Mouse (Mus musculus) heart, postnatal 0 days (tissue): ENCODE results near the gene Wwox. TPM values are rescaled to one million over a fixed set of nuclear protein-coding genes. Genes with fewer than 3 reads are reported as not detected.

ENCODE experiments used
- ATAC-seq: fragments of 200-750 bp; cut with Nextera tagmentation; 2 replicates; pipeline ENCODE4 v1.8.0; 2017; ENCODE audit warnings: low read depth, moderate number of reproducible peaks, moderate library complexity; ENCODE audit not compliant: insufficient read depth
- DNase-seq: peaks from one replicate; pipeline ENCODE4 v3.0.0-alpha.2; 2016; ENCODE audit warnings: low spot score
- H3K27ac ChIP-seq: fragments of 300-500 bp; sonication (generic); 2 replicates; pipeline ENCODE4 v1.5.1; 2014; ENCODE audit warnings: low read depth, mild to moderate bottlenecking
- H3K27me3 ChIP-seq: fragments of 300-500 bp; sonication (generic); 2 replicates; pipeline ENCODE4 v1.6.1; 2014; ENCODE audit warnings: low read length, mixed read lengths; ENCODE audit not compliant: control insufficient read depth, insufficient read depth
- H3K36me3 ChIP-seq: fragments of 300-500 bp; sonication (generic); replicated peaks from 2 replicates; pipeline ENCODE4 v1.6.1; 2014; ENCODE audit warnings: low read length, mixed read lengths; ENCODE audit not compliant: control insufficient read depth, insufficient read depth
- H3K4me1 ChIP-seq: fragments of 300-500 bp; sonication (generic); 2 replicates; pipeline ENCODE4 v1.6.1; 2014; ENCODE audit warnings: antibody characterized with exemption; ENCODE audit not compliant: control insufficient read depth, insufficient read depth
- H3K4me2 ChIP-seq: fragments of 300-500 bp; sonication (generic); 2 replicates; pipeline ENCODE4 v1.6.1; 2014; ENCODE audit warnings: low read depth, mild to moderate bottlenecking, low read length, moderate library complexity
- H3K4me3 ChIP-seq: fragments of 300-500 bp; sonication (generic); 2 replicates; pipeline ENCODE4 v1.5.1; 2014; ENCODE audit warnings: low read depth, low read length
- H3K9ac ChIP-seq: fragments of 300-500 bp; sonication (generic); replicated peaks from 2 replicates; pipeline ENCODE4 v1.6.1; 2014; ENCODE audit warnings: low read depth, low read length, mixed read lengths
- H3K9me3 ChIP-seq: fragments of 300-500 bp; sonication (generic); replicated peaks from 2 replicates; pipeline ENCODE4 v1.6.1; 2016; ENCODE audit warnings: low read length; ENCODE audit not compliant: control insufficient read depth
- CTCF ChIP-seq: IDR thresholded peaks from 2 replicates; pipeline ENCODE4 v1.5.1; 2016; ENCODE audit warnings: antibody characterized with exemption, control low read depth, low read depth
- EP300 ChIP-seq: IDR thresholded peaks from 2 replicates; pipeline ENCODE4 v1.6.1; 2016; ENCODE audit warnings: antibody characterized with exemption, low read depth
- WGBS: fragments of 180-500 bp; shearing (Covaris S2); extraction: QIAGEN DNeasy Blood & Tissue Kit; methylation state at CpG from one replicate; pipeline ENCODE4 v1.1.7; 2014; 5-methylcytosine and 5-hydroxymethylcytosine counted together
- polyA plus RNA-seq: library from polyadenylated mRNA; unstranded; fragments of >200 nt; fragmentation: Nextera tagmentation; extraction: Ambion mirVana; gene quantifications from 2 replicates; pipeline ENCODE4 v1.2.1, GENCODE M21; 2015
- total RNA-seq: library from RNA; depleted of rRNA; stranded (reverse); fragments of >200 nt; gene quantifications from 2 replicates; pipeline ENCODE4 v1.2.3, GENCODE M21; 2014; ENCODE audit warnings: low replicate concordance

The Wwox gene
- total and polyA plus RNA-seq, 2 experiments from 2014 or later: 7.5 to 9.6 TPM

DNA sequence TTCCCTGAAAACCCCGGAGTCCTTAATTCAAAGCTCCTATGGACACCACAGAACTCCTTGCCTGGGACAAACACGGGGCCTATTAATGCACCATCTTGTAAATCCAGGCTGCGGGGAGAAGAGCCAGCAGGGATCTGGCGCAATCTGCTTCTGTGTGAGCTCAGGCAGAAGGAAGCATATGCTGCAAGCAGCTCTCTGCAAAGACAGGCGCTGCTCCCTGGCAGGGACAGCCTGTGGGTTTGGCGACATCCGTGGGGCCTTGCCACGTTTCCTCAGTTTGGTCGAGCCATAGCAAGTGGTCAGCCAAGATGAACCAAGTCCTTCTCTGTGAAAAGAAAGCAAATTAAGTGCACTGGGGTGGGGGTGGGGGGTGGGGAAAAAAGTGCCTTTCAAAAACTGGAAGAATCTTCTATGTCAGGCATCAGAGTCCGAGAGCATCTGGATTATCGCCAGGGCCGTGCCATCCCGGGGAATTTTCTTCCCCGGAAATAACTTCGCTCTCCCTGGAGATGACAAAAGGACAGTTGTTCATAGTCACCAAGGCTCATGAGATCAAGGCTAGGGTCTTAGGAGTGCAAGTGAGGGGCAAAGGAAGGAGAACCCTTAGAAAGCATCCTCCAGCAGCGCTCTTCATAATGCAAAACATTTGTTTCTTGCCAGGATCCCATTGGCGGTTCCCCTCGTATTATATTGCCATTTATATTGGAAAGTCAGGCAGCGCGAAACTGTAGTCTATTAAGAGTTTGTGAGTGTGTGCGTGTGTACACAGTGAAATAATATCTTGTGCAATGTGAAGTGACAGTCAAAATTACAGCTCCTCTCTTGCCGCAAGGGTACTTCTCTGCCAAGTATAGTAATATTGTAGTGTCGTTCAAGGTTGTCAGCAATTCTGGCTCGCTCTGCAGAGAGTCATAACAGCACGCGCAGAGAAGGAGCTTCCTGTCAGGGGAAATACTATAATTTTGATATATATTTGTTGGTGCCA, 152.1 kb downstream of the Wwox start:
- no peak overlapping the region for H3K4me3 ChIP-seq
- H3K36me3 ChIP-seq: no peaks in the 10 kb centered on the region
- no peak overlapping the region for H3K9ac ChIP-seq
- DNase-seq (no peak), ATAC-seq (no peak)
- 0 out of 2 replicates have a peak, but pooled peaks cover 6% of the 10 kb centered on the region for H3K9me3 ChIP-seq
- 65% methylated on average over 26 of the region's 26 CpGs for WGBS
- H3K27ac ChIP-seq: no peak overlapping the region
- H3K4me2 ChIP-seq: no peak overlapping the region
- TF ChIP-seq CTCF (no peak), EP300 (no peak)
- H3K27me3 ChIP-seq: no peaks in the 10 kb centered on the region
- H3K4me1 ChIP-seq: no peaks in the 10 kb centered on the region

DNA sequence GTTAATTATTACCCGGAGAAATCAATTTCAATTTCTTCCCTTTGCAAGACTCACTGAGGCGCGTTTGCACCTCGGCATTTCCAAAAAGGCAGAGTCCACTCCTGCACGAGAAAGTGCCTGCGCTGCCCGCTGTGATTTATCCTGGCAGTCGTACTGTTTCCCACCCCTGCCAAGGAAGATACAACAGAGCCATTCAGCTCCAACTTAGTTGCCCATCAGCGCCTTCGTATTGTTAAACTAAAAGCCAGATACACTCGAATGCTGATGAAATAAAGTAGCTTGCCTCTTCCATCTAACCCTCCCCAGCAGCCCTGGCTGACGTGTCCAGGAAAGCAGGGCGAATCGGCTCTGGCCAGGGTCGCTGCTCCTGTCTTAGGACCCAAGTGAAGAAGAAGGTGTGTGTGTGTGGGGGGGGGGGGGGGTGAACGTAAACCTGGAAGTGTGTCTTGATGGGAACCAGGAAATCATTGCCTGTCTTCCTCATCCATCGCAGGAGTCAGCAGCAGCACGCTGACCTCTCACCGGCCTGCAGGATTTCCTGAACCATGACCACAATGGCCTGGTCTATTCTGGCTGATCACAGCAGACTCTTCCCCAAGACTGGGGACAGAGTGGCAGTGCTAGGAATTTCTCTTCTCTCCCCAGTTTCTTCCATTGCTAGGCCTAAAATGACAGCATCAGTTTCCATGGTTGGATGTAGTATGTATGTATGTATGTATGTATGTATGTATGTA, 154.1 kb downstream of the Wwox start:
- DNase-seq (no peak), ATAC-seq (no peak)
- 71% methylated on average over 19 of the region's 19 CpGs for WGBS

DNA sequence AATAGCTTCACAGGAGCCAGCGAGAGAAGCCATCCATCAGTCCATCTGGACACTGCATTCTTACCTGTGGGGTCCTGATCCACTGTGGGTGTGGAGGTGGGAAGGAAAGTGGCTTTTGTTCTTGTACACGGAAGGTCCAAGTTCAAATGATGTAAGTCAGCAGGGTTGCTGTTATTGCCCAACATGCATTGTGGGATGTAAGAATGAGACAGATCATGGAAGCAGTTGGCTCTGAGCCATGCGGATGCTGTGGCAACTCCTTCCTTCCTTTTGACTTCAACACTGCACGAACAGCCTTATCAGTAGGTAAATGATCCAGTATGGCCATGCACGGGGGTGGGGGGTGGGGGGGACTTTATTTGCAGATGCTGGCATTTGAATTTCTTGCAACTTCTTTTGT, 155.4 kb downstream of the Wwox start:
- Histone ChIP-seq H3K9me3 (0 out of 2 replicates have a peak, but pooled peaks cover 6% of the 10 kb centered on the region), H3K4me2 (no peak overlapping the region), H3K4me3 (no peak overlapping the region), H3K36me3 (no peaks in the 10 kb centered on the region), H3K9ac (no peak overlapping the region), H3K27ac (no peak overlapping the region), H3K4me1 (no peaks in the 10 kb centered on the region), H3K27me3 (no peaks in the 10 kb centered on the region)
- ATAC-seq (no peak), DNase-seq (no peak)
- TF ChIP-seq CTCF (no peak), EP300 (no peak)
- WGBS: 64% methylated on average over 5 of the region's 5 CpGs

More for the DNA sequence above, 154.1 kb downstream of the Wwox start:
- no peak overlapping the region for H3K4me2 ChIP-seq
- no peak for TF ChIP-seq EP300
- no peak for TF ChIP-seq CTCF
- H3K4me3 ChIP-seq: no peak overlapping the region
- no peak overlapping the region for H3K27ac ChIP-seq
- H3K4me1 ChIP-seq: no peaks in the 10 kb centered on the region
- H3K27me3 ChIP-seq: no peaks in the 10 kb centered on the region
- H3K36me3 ChIP-seq: no peaks in the 10 kb centered on the region
- H3K9me3 ChIP-seq: 0 out of 2 replicates have a peak, but pooled peaks cover 6% of the 10 kb centered on the region
- no peak overlapping the region for H3K9ac ChIP-seq

DNA sequence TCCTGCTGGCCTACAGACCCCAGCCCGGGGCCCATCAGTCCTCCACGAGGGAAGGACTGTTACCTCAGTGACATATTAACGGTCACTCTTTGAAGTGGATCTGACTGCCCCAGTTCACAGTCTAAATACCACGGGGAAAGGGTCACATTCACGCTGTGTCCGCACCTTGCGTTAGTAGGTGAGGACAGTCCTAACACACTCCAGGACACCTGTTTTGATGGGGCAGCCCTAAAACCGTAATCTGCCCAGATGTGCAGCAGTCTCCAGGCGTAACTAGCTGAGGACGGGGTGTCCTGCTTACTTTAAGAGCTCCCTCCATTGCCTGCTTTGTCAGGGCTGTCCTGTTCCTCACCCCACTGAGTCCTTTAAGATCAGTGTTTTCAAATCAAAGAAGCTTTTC, 160.1 kb downstream of the Wwox start:
- WGBS: 51% methylated on average over 10 of the region's 10 CpGs
- TF ChIP-seq CTCF (no peak), EP300 (no peak)
- ATAC-seq (no peak), DNase-seq (no peak)
- Histone ChIP-seq H3K4me2 (no peak overlapping the region), H3K4me3 (no peak overlapping the region), H3K4me1 (no peaks in the 10 kb centered on the region), H3K9ac (no peak overlapping the region), H3K9me3 (0 out of 2 replicates have a peak, but pooled peaks cover 6% of the 10 kb centered on the region), H3K36me3 (no peaks in the 10 kb centered on the region), H3K27me3 (no peaks in the 10 kb centered on the region), H3K27ac (no peak overlapping the region)

DNA sequence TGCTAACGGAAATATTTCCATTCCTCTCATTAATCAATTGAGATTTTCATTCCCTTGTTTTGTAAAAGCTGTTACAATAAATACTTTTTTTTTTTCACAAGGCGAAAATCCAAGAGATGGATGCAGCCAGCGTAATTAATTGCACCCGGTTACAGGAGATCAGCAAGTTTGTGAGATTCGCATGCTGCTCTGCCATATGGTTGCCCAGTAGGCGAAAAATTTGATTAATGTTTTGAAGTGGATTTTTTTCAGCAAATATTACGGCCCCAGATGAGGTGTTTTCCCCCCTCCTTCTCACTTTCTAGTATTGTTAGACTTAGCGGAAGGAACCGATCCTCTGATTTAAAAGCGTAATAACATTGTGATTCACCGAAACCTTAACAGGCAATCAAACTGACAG, 160.7 kb downstream of the Wwox start:
- no peak overlapping the region for H3K9ac ChIP-seq
- TF ChIP-seq CTCF: no peak
- no peak for TF ChIP-seq EP300
- no peaks in the 10 kb centered on the region for H3K27me3 ChIP-seq
- no peak overlapping the region for H3K27ac ChIP-seq
- ATAC-seq (no peak), DNase-seq (no peak)
- WGBS: 90% methylated on average over 11 of the region's 11 CpGs
- no peaks in the 10 kb centered on the region for H3K36me3 ChIP-seq
- H3K9me3 ChIP-seq: 0 out of 2 replicates have a peak, but pooled peaks cover 6% of the 10 kb centered on the region
- no peak overlapping the region for H3K4me3 ChIP-seq
- no peaks in the 10 kb centered on the region for H3K4me1 ChIP-seq
- no peak overlapping the region for H3K4me2 ChIP-seq
